ENCODE assay signal across 13 mouse cellular contexts in genomic region chr12:91673141-91673540, GRCm38 (mm10).
DNase-seq lines count a peak whose midpoint lies in the region; ATAC-seq and TF ChIP-seq lines count a peak whose summit lies in the region.
"Had no signal": no experiment of that assay in that cellular context is flagged by ENCODE, and none has a peak within 500 bp of the region (broad histone marks: within the 10 kb centered on the region; RNA-seq: fewer than 3 reads in every experiment).

No protein-coding gene starts in this region.

- no peak overlapping the region for H3K4me2 ChIP-seq in kidney, postnatal 0 days (ENCODE audit: low read length)
- H3K4me2 ChIP-seq in kidney, embryonic 16.5 days (replicated peaks; ENCODE audit: low read depth, low read length), result no peak overlapping the region
- H3K4me2 ChIP-seq: liver, embryonic 13.5 days; neural tube, embryonic 15.5 days had no signal

- peak; percentile 37 for DNase-seq in CD4-positive, CD25-positive, alpha-beta regulatory T cell, adult 2 months (ENCODE audit: low read depth, low spot score)
- DNase-seq in kidney, postnatal 0 days (ENCODE audit: low spot score), result no peak
- DNase-seq in retina, postnatal 1 day, result peak; percentile 35
- no peak for DNase-seq in retina, embryonic 14.5 days (ENCODE audit: low spot score)
- DNase-seq in thymus, postnatal 4 days, result peak; percentile 46
- no peak for DNase-seq in urinary bladder, postnatal 10 days (ENCODE audit: low spot score)
- DNase-seq: embryo, embryonic 11 days; heart, postnatal 36 days; liver, embryonic 13.5 days; midbrain, embryonic 14.5 days had no signal

- ATAC-seq in CD4-positive, CD25-positive, alpha-beta regulatory T cell, adult 4 months, result no peak
- no peak for ATAC-seq in kidney, postnatal 0 days (replicated peaks; ENCODE audit: low FRiP score, low read depth)
- ATAC-seq in kidney, embryonic 16.5 days (ENCODE audit: low FRiP score, low TSS enrichment), result no peak; the same call in 1 of the 2 replicates

- no peaks in the 10 kb centered on the region for H3K27me3 ChIP-seq in kidney, postnatal 0 days (ENCODE audit: insufficient read depth, low read length)
- no peaks in the 10 kb centered on the region for H3K27me3 ChIP-seq in kidney, embryonic 16.5 days (ENCODE audit: insufficient read depth, low read length)
- H3K27me3 ChIP-seq: liver, embryonic 13.5 days; neural tube, embryonic 15.5 days had no signal

- peak; percentile 53 for TF ChIP-seq CTCF in kidney, postnatal 0 days (IDR thresholded peaks at IDR 0.05; ENCODE audit: low read depth)

- no peaks in the 10 kb centered on the region for H3K4me1 ChIP-seq in kidney, postnatal 0 days (replicated peaks; ENCODE audit: insufficient read depth, low read length)
- H3K4me1 ChIP-seq in kidney, embryonic 16.5 days (ENCODE audit: insufficient read depth, low read length), result peaks cover 6% of the 10 kb centered on the region; the same call in 1 of the 2 replicates

- no peaks in the 10 kb centered on the region for H3K9me3 ChIP-seq in kidney, postnatal 0 days (replicated peaks; ENCODE audit: low read length)
- no peaks in the 10 kb centered on the region for H3K9me3 ChIP-seq in kidney, embryonic 16.5 days (ENCODE audit: low read length)
- H3K9me3 ChIP-seq: liver, embryonic 13.5 days; neural tube, embryonic 15.5 days had no signal

- H3K4me3 ChIP-seq in kidney, postnatal 0 days (replicated peaks; ENCODE audit: low read depth, low read length), result no peak overlapping the region
- no peak overlapping the region for H3K4me3 ChIP-seq in kidney, embryonic 16.5 days (ENCODE audit: low read length)
- H3K4me3 ChIP-seq: liver, embryonic 13.5 days; neural tube, embryonic 15.5 days had no signal

- H3K9ac ChIP-seq in kidney, postnatal 0 days (ENCODE audit: low read depth, low read length), result no peak overlapping the region
- no peak overlapping the region for H3K9ac ChIP-seq in kidney, embryonic 16.5 days (replicated peaks; ENCODE audit: low read length)
- H3K9ac ChIP-seq: liver, embryonic 13.5 days; neural tube, embryonic 15.5 days had no signal

- H3K27ac ChIP-seq in kidney, postnatal 0 days, result no peak overlapping the region
- no peak overlapping the region for H3K27ac ChIP-seq in kidney, embryonic 16.5 days (ENCODE audit: low read length)
- H3K27ac ChIP-seq: liver, embryonic 13.5 days had no signal

- WGBS in kidney, postnatal 0 days, result 76% methylated on average over 6 of the region's 6 CpGs
- 80% methylated on average over 6 of the region's 6 CpGs for WGBS in kidney, embryonic 16.5 days

- H3K36me3 ChIP-seq in kidney, postnatal 0 days (ENCODE audit: insufficient read depth, low read length), result no peaks in the 10 kb centered on the region
- no peaks in the 10 kb centered on the region for H3K36me3 ChIP-seq in kidney, embryonic 16.5 days (ENCODE audit: insufficient read depth, low read length)
- H3K36me3 ChIP-seq: neural tube, embryonic 15.5 days had no signal

Comparison
In these comparisons a context has a peak if more than half of its experiments do, and no peak if none do; other contexts are left out.
1. DNase-seq: peak in CD4-positive, CD25-positive, alpha-beta regulatory T cell, adult 2 months (single experiment), retina, postnatal 1 day (single experiment) and thymus, postnatal 4 days (single experiment); none in kidney, postnatal 0 days (single experiment), retina, embryonic 14.5 days (single experiment) and urinary bladder, postnatal 10 days (single experiment).